Mouse (Mus musculus) liver, postnatal 0 days (tissue): ENCODE data around the gene Rnaseh1.

ENCODE experiments used
- CTCF ChIP-seq: sonication (generic); IDR thresholded peaks from 2 replicates; pipeline ENCODE4 v1.5.1; 2016; ENCODE audit warnings: antibody characterized with exemption, low read depth
- EP300 ChIP-seq: IDR thresholded peaks from 2 replicates; pipeline ENCODE4 v1.6.1; 2016; ENCODE audit warnings: antibody characterized with exemption, low read depth, mild to moderate bottlenecking

GRCm38 (mm10) chr12:28694231-28694630 is 44.8 kb downstream of the Rnaseh1 start:
- TF ChIP-seq CTCF (no peak), EP300 (no peak)
